Mouse (Mus musculus): ENCODE data around the gene Slfn4.
"Not testable (repeated sequence)": the region's sequence is repeated elsewhere in the genome, so short reads cannot be mapped to it uniquely, and the experiment has no call there.

The Slfn4 gene

GRCm38 (mm10) chr11:83174948-83175539 is at the start of gene Slfn4:
TSS of gene Slfn4 (plus strand) at chr11:83175186.
- no peak for DNase-seq (ENCODE audit: low spot score)

- not testable (repeated sequence) for DNase-seq (ENCODE audit: low spot score)
Observed at GRCm38 (mm10) chr11:83125633-83126032, 49.4 kb upstream of the Slfn4 start.

GRCm38 (mm10) chr11:83137253-83137652 is 37.7 kb upstream of the Slfn4 start:
- not testable (repeated sequence) for DNase-seq (ENCODE audit: low spot score)

GRCm38 (mm10) chr11:83148939-83149338 is 26.0 kb upstream of the Slfn4 start:
- not testable (repeated sequence) for DNase-seq (ENCODE audit: low spot score)

GRCm38 (mm10) chr11:83191134-83191893 is 16.3 kb downstream of the Slfn4 start, which contains the start of gene Slfn3:
TSS of gene Slfn3 (plus strand) at chr11:83191330.
- DNase-seq (ENCODE audit: low spot score), result no peak

- DNase-seq (ENCODE audit: low spot score), result peak; percentile 46
Observed at GRCm38 (mm10) chr11:83192001-83192400, 17.0 kb downstream of the Slfn4 start.

- no peak for DNase-seq (ENCODE audit: low spot score)
Observed at GRCm38 (mm10) chr11:83205002-83205401, 30.0 kb downstream of the Slfn4 start.

GRCm38 (mm10) chr11:83216119-83216518 is 41.1 kb downstream of the Slfn4 start:
- DNase-seq (ENCODE audit: low spot score), result no peak

GRCm38 (mm10) chr11:83221328-83221877 is 46.4 kb downstream of the Slfn4 start:
- no peak for DNase-seq (ENCODE audit: low spot score)

- no peak for DNase-seq (ENCODE audit: low spot score)
Observed at GRCm38 (mm10) chr11:83223367-83223766, 48.4 kb downstream of the Slfn4 start.

- DNase-seq (ENCODE audit: low spot score), result not testable (repeated sequence)
Observed at GRCm38 (mm10) chr11:83223793-83224192, 48.8 kb downstream of the Slfn4 start.

- DNase-seq (ENCODE audit: low spot score), result no peak
Observed at GRCm38 (mm10) chr11:83224217-83224616, 49.2 kb downstream of the Slfn4 start.

- no peak for DNase-seq (ENCODE audit: low spot score)
Observed at GRCm38 (mm10) chr11:83224750-83225149, 49.8 kb downstream of the Slfn4 start.

GRCm38 (mm10) chr11:83225371-83225960 is 50.5 kb downstream of the Slfn4 start:
- DNase-seq (ENCODE audit: low spot score), result no peak

- no peak for DNase-seq (ENCODE audit: low spot score)
Observed at GRCm38 (mm10) chr11:83227926-83228723, 53.1 kb downstream of the Slfn4 start.

- no peak for DNase-seq (ENCODE audit: low spot score)
Observed at GRCm38 (mm10) chr11:83230966-83231365, 56.0 kb downstream of the Slfn4 start.

- DNase-seq (ENCODE audit: low spot score), result not testable (repeated sequence)
Observed at GRCm38 (mm10) chr11:83233621-83234020, 58.6 kb downstream of the Slfn4 start.

- not testable (repeated sequence) for DNase-seq (ENCODE audit: low spot score)
Observed at GRCm38 (mm10) chr11:83237390-83237789, 62.4 kb downstream of the Slfn4 start.

GRCm38 (mm10) chr11:83238389-83238788 is 63.4 kb downstream of the Slfn4 start:
- DNase-seq (ENCODE audit: low spot score), result no peak

GRCm38 (mm10) chr11:83239811-83240210 is 64.8 kb downstream of the Slfn4 start:
- no peak for DNase-seq (ENCODE audit: low spot score)

Measured in adipocyte (in vitro differentiated cells).